Mouse (Mus musculus): ENCODE measurements around the gene Gm20696.

DNA sequence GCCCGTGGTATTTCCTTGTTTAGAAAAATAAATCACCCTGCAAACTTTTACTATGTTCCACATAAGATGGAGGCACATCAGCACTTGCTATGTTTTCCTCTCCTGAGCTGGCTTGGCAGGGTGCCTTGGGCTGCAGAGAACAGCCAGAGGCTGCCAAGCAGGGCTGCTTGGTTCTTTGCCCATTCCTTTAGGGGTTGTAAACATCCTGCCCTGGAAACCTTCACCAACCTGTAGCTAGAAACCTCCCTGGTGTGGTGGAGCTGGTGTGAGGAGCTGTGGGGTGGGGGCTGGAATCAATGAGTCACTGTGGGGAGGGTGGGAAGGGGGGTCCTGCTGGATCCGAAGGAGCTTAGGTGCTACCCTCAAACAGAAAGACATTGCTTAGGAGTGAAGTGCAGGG lies 61.8 kb downstream of the Gm20696 start:
- TF ChIP-seq FLI1 (IDR thresholded peaks at IDR 0.05; ENCODE audit: low read length) (no peak), GATA1 (IDR thresholded peaks at IDR 0.05; ENCODE audit: borderline replicate concordance, low read length) (no peak)
